8 mouse cellular contexts compared by ENCODE assay signal in genomic region chr4:155562725-155563399, GRCm38 (mm10). TPM values are rescaled to one million over a fixed set of nuclear protein-coding genes. Genes with fewer than 3 reads are reported as not detected.
DNase-seq lines count a peak whose midpoint lies in the region; ATAC-seq lines count a peak whose summit lies in the region.

No protein-coding gene starts in this region.

- H3K4me2 ChIP-seq in heart, embryonic 14.5 days (ENCODE audit: low read length) = peak overlapping the region; percentile 94
- H3K4me2 ChIP-seq in liver, embryonic 15.5 days = peak overlapping the region; percentile 93
- peak overlapping the region; percentile 89 for H3K4me2 ChIP-seq in neural tube, embryonic 15.5 days

- H3K36me3 ChIP-seq in erythroblast, embryonic 14.5 days (ENCODE audit: control insufficient read depth) = peaks cover 39% of the 10 kb centered on the region
- peaks cover 44% of the 10 kb centered on the region for H3K36me3 ChIP-seq in heart, embryonic 14.5 days (ENCODE audit: control insufficient read depth, insufficient read depth, low read length)
- H3K36me3 ChIP-seq in liver, embryonic 15.5 days (replicated peaks) = peaks cover 23% of the 10 kb centered on the region
- H3K36me3 ChIP-seq in neural tube, embryonic 15.5 days = peaks cover 32% of the 10 kb centered on the region

- peak; percentile 31 for ATAC-seq in heart, embryonic 14.5 days (ENCODE audit: insufficient number of reproducible peaks, insufficient read depth, low FRiP score, low read depth)
- no peak for ATAC-seq in liver, embryonic 15.5 days (ENCODE audit: insufficient read depth)
- peak; percentile 25; the same call in 1 of the 2 replicates for ATAC-seq in neural tube, embryonic 15.5 days (ENCODE audit: low FRiP score)

- H3K27me3 ChIP-seq in erythroblast, embryonic 14.5 days (ENCODE audit: control insufficient read depth) = no peaks in the 10 kb centered on the region
- no peaks in the 10 kb centered on the region for H3K27me3 ChIP-seq in heart, embryonic 14.5 days (ENCODE audit: control insufficient read depth, insufficient read depth, low read length)
- no peaks in the 10 kb centered on the region for H3K27me3 ChIP-seq in liver, embryonic 15.5 days
- H3K27me3 ChIP-seq in neural tube, embryonic 15.5 days (replicated peaks) = no peaks in the 10 kb centered on the region

- H3K4me1 ChIP-seq in erythroblast, embryonic 14.5 days (ENCODE audit: control insufficient read depth) = peaks cover 45% of the 10 kb centered on the region
- H3K4me1 ChIP-seq in heart, embryonic 14.5 days (ENCODE audit: control insufficient read depth in 2 of 2, insufficient read depth in 2 of 2, low read length in 2 of 2) = peaks cover 29 to 54% of the 10 kb centered on the region in 2 experiments
- H3K4me1 ChIP-seq in liver, embryonic 15.5 days (replicated peaks) = peaks cover 73% of the 10 kb centered on the region
- H3K4me1 ChIP-seq in neural tube, embryonic 15.5 days = peaks cover 38% of the 10 kb centered on the region

- peak overlapping the region; percentile 64 for H3K9ac ChIP-seq in heart, embryonic 14.5 days (ENCODE audit: low read length)
- peak overlapping the region; percentile 45 for H3K9ac ChIP-seq in liver, embryonic 15.5 days
- peak overlapping the region; percentile 21; the same call in 1 of the 2 replicates for H3K9ac ChIP-seq in neural tube, embryonic 15.5 days (replicated peaks)

- H3K27ac ChIP-seq in heart, embryonic 14.5 days (replicated peaks in 1 of 2; ENCODE audit: control insufficient read depth in 1 of 2, insufficient read depth in 1 of 2, low read depth in 2 of 2, low read length in 2 of 2) = peak overlapping the region; percentile 78 to 92
- H3K27ac ChIP-seq in liver, embryonic 15.5 days (replicated peaks) = peak overlapping the region; percentile 89
- H3K27ac ChIP-seq in neural tube, embryonic 15.5 days (replicated peaks) = peak overlapping the region; percentile 93

- 1% methylated on average over 19 of the region's 19 CpGs for WGBS in heart, embryonic 14.5 days
- WGBS in liver, embryonic 15.5 days (ENCODE audit: insufficient replicate concordance) = 5% methylated on average over 19 of the region's 19 CpGs
- 3% methylated on average over 19 of the region's 19 CpGs for WGBS in neural tube, embryonic 15.5 days

- peak overlapping the region; percentile 94 for H3K4me3 ChIP-seq in erythroblast, embryonic 14.5 days (replicated peaks)
- peak overlapping the region; percentile 36 to 78 for H3K4me3 ChIP-seq in heart, embryonic 14.5 days (ENCODE audit: control insufficient read depth in 1 of 2, insufficient read depth in 1 of 2, low read depth in 1 of 2, low read length in 2 of 2)
- peak overlapping the region; percentile 83 for H3K4me3 ChIP-seq in liver, embryonic 15.5 days (replicated peaks)
- peak overlapping the region; percentile 98 for H3K4me3 ChIP-seq in neural tube, embryonic 15.5 days (replicated peaks)

- no peaks in the 10 kb centered on the region for H3K9me3 ChIP-seq in erythroblast, embryonic 14.5 days (ENCODE audit: control insufficient read depth, low read length)
- no peaks in the 10 kb centered on the region for H3K9me3 ChIP-seq in heart, embryonic 14.5 days (ENCODE audit: control insufficient read depth, low read length)
- no peaks in the 10 kb centered on the region for H3K9me3 ChIP-seq in liver, embryonic 15.5 days (replicated peaks)
- no peaks in the 10 kb centered on the region for H3K9me3 ChIP-seq in neural tube, embryonic 15.5 days (replicated peaks)

- peak; percentile 49 for DNase-seq in A20 (ENCODE audit: low read depth, low spot score)
- DNase-seq in adrenal gland, postnatal 25 days = peak; percentile 60
- DNase-seq in kidney, postnatal 10 days = peak; percentile 82
- peak; percentile 19 to 52 for DNase-seq in thymus, postnatal 36 days

RNA-seq across cellular contexts. Expression of gene Nadk, which starts 0.7 kb away (rescaled TPM):
- total RNA-seq in adrenal gland, postnatal 25 days (2021) = 294 and 306 TPM in 2 replicates
- polyA plus RNA-seq in erythroblast, embryonic 14.5 days (2012) = 1.0 and 1.9 TPM in 2 replicates
- polyA plus RNA-seq in heart, embryonic 14.5 days (2014; fragmentation: Nextera tagmentation; extraction: Ambion mirVana) = 49.9 and 51.4 TPM in 2 replicates
- polyA plus RNA-seq in liver, embryonic 15.5 days (2015; fragmentation: Nextera tagmentation; extraction: Ambion mirVana) = 46.9 and 51.4 TPM in 2 replicates
- polyA plus RNA-seq in neural tube, embryonic 15.5 days (2015; fragmentation: Nextera tagmentation; extraction: Ambion mirVana) = 75.0 and 81.5 TPM in 2 replicates

RNA-seq across cellular contexts. Expression of gene Slc35e2, which starts 38.4 kb away (rescaled TPM):
- 36.8 and 52.0 TPM in 2 replicates for total RNA-seq in adrenal gland, postnatal 25 days (2021)
- polyA plus RNA-seq in erythroblast, embryonic 14.5 days (2012) = 0.09 and 0.12 TPM in 2 replicates
- polyA plus RNA-seq in heart, embryonic 14.5 days (2014; fragmentation: Nextera tagmentation; extraction: Ambion mirVana) = 7.7 and 8.5 TPM in 2 replicates
- 5.4 and 5.9 TPM in 2 replicates for polyA plus RNA-seq in liver, embryonic 15.5 days (2015; fragmentation: Nextera tagmentation; extraction: Ambion mirVana)
- 14.1 and 14.4 TPM in 2 replicates for polyA plus RNA-seq in neural tube, embryonic 15.5 days (2015; fragmentation: Nextera tagmentation; extraction: Ambion mirVana)

Comparison
In these comparisons a context has a peak if more than half of its experiments do, and no peak if none do; other contexts are left out.
1. RNA of gene Nadk, which starts 0.7 kb away (polyA plus RNA-seq): 75.0 to 81.5 TPM in neural tube, embryonic 15.5 days, 49.9 to 51.4 TPM in heart, embryonic 14.5 days and 46.9 to 51.4 TPM in liver, embryonic 15.5 days; 1.0 to 1.9 TPM in erythroblast, embryonic 14.5 days; every median in the first group is over 10 times any median in the second.
2. Peak in every context shown above with its lines, with median percentiles within 50 percentile points of each other: DNase-seq, H3K4me3 ChIP-seq, H3K27ac ChIP-seq, H3K4me2 ChIP-seq and H3K9ac ChIP-seq.